Mouse (Mus musculus) T-helper 17 cell (primary cell): ENCODE measurements around the gene Dhx16.

Source experiments
- in situ Hi-C, 2 experiments: fragments of 300-600 bp; cut with MboI, MseI; formaldehyde crosslinking; loops; 1 replicate in 1 of 2; 2 replicates in 1 of 2; pipeline ENCODE4 v1.15.1; 2025; ENCODE audit warnings: high pct_unique_total_duplicates in 2 of 2

Gene Dhx16

DNA sequence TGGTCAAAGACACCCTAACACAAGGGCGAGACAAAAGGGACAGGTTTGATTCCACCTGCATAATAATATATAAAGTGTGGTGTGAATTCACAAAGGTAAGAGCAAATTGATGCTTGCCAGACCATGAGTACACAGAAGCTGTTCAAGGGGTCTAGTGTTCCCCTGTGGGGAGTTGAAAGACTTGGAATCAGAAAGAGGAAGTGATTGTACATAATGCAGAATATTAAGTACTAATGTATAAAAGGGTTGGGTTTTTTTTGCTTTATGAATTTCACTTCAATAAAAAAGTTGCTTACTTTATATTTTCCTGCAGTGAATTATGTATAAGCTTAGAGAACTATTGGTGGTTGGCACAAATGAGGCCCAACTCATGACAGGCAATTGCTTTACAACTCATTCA lies 20.2 kb upstream of the Dhx16 start:
- in situ Hi-C loops = loop anchor here in 1 of 2 experiments (10.0 kb wide), 1 partner anchor 805 kb away; the partner anchor contains the start of gene Ddah2

DNA sequence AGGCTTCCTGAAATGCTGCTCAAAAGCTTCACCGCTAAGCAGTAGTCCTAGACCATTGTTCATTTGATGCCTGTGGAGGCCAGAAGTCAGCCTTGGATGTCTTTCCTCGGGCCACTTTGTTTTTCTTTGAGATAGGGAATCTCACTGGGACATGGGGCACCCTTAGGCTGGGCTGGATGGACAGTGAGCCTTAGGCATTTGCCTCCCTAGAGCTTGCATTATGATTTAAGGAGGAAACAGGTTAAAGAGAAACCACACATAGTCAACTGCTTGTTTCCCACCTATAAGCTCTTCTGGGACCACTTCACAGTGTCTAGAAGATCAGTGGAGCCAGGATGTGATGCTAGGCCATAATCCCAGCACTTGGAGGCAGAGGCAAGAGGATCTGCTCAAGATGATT lies 19.8 kb upstream of the Dhx16 start:
- in situ Hi-C loops = loop anchor here in 1 of 2 experiments (10.0 kb wide), 1 partner anchor 805 kb away; the partner anchor contains the start of gene Ddah2

DNA sequence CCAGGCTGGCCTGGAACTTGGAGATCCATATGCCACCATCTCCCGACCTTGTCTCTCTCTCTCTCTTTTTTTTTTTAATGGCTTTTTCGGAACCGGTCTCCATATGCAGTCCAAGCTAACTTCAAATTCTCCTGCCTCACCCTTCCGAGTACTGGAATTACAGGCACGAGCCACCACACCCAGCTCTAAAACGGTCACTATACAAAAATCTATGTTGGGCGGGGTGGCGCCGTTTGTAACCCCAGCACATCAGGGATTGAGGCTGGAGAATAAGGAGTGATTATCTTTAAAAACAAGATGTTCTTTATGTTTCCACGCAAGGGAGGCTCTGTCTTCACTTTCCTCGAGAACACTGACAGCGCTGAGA lies 18.8 kb upstream of the Dhx16 start:
- in situ Hi-C loops = no loop called here

DNA sequence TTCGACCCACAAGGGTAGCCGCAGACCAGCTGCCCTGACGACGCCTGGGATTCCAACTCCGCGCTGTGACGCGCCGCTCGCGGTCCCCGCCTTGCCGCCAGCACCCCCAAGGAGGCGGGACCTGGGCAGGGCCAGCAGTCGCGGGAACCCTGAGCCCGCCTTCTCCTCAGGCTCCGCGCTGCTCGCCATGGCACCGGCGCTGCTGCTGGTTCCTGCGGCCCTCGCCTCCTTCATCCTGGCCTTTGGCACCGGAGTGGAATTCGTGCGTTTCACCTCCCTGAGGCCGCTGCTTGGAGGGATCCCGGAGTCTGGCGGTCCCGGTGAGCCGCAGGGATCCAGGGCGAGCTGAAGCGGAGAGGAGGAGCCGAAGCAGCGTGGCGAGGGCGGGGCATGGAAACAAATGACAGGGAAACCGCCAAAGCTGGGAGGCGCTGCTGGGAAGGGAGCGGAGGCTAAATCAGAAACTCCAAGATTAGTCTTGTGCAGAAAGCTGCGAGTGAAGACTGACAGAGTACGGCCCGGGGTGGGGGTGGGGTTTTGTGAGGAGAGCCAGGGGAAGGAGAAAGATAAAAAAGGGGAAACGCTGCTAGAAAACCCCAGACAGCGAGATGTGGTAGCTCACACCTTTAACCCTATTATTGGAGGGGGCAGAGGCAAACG lies 18.3 kb upstream of the Dhx16 start, which contains the start of gene Nrm:
TSS of gene Nrm (plus strand) at position 121 of the 660 bp plus-strand sequence.
- in situ Hi-C loops = no loop called here

GRCm38 (mm10) chr17:35864832-35865353 lies 14.7 kb upstream of the Dhx16 start:
- in situ Hi-C loops = loop anchor here in 1 of 2 experiments (5.0 kb wide), 1 partner anchor 38 kb away; no protein-coding TSS in a partner anchor

GRCm38 (mm10) chr17:35865481-35866280 lies 13.9 kb upstream of the Dhx16 start, which contains the start of gene Ppp1r18:
Gene Ppp1r18 (plus strand): TSS chr17:35865593.
- in situ Hi-C loops = loop anchor here in 1 of 2 experiments (5.0 kb wide), 1 partner anchor 38 kb away; no protein-coding TSS in a partner anchor

GRCm38 (mm10) chr17:35866281-35866831 lies 13.3 kb upstream of the Dhx16 start:
- in situ Hi-C loops = loop anchor here in 1 of 2 experiments (5.0 kb wide), 1 partner anchor 39 kb away; no protein-coding TSS in a partner anchor

DNA sequence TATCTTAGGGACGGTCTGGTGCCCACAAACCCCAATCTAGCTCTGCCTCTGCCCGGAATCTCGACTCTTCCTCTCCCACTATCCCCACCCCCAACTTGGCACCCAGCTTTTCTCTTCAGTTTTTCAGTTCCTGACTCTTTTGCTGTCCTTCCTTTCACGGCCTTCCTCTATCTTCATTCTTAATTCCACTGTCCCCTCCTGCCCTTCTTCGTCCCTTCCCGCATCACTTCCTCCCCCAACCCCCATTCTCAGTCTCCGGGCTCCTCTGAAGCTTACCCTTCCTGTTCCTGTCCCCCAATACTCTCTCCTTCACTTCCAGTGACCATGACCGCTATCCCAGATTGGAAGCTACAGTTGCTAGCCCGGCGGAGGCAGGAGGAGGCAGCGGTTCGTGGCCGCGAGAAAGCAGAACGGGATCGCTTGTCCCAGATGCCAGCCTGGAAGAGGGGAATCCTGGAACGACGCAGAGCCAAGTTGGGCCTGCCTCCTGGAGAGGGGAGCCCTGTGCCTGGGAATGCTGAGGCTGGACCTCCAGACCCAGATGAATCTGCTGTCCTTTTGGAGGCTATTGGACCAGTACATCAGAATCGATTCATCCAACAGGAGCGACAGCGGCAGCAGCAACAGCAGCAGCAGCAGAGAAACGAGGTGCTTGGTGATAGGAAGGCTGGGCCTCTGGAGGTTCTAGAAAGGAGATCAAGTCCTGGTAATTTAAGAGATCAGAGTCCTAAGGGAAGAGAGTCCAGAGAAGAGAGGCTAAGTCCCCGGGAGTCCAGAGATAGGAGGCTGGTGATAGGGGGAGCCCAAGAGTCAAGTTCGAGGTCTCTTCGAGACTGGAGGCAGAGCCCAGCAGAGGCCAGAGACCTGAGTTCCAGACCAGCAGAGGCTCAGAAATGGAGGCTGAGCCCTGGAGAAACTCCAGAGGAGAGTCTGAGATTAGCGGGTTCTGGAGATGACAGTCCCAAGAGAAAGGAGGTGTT lies 12.4 kb upstream of the Dhx16 start:
- in situ Hi-C loops = loop anchor here in 1 of 2 experiments (5.0 kb wide), 1 partner anchor 40 kb away; no protein-coding TSS in a partner anchor

- in situ Hi-C loops = loop anchor here in 1 of 2 experiments (5.0 kb wide), 1 partner anchor 41 kb away; no protein-coding TSS in a partner anchor
Observed at GRCm38 (mm10) chr17:35868165-35868820, 11.3 kb upstream of the Dhx16 start.

DNA sequence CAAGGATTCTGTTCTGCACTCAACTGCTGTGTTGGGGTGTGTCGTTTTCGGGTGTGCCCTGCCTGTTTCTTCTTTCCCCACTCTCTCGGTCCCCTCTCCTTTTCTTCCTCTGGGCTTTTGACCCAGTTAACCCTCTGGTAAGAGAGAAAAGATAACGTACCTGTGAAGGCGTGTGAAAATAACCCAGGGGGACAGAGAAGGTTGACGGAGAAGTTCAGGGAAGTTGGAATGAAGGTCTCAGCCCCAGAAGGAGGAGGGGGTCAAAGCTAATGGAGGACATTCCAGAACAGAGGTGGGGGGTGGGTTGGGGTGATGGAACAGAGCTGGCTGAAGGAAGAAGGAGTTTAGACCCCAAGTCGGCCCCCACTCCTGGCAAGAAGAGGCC lies 10.7 kb upstream of the Dhx16 start:
- in situ Hi-C loops = loop anchor here in 1 of 2 experiments (5.0 kb wide), 1 partner anchor 42 kb away; no protein-coding TSS in a partner anchor

DNA sequence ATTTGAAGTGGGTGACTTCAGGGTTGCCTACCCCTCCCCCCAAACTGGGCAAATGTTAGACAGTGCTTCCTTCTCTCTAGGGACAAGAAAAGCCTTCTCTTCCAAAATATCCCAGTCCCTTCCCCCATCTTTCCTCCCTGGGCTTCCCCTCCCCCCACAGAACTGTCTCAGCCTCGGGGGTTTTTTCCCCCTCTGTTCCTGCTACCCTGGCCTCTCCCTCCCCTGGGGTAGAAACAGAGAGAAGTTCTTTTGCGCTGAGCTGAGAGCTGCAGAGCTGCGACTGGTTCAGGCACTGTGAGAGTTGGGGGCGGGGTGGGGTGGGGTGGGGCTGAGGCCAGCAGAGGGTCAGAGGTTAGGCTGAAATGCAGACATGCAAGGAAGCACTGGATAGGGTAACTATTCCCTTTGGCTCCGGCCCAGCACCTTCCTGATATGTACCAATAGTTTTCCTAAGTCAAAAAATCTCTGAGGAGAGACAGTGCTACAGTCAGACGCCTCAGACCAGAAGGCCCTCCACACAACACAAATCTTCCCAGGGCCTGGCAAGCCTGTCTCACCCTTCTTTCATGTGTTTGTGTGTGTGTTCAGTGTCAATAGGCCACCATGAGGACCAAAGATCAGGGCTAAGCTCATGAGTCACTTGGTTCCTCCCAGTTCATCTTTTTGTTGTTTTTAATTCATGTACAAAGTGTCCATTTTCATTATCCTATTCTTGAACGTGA lies 10.1 kb upstream of the Dhx16 start:
- in situ Hi-C loops = loop anchor here (5.0 kb wide), 3 partner anchors 32 to 42 kb away; partner anchors contain the start of gene Tubb5 (in 1 of the 2)

GRCm38 (mm10) chr17:35870151-35870883 lies 9.3 kb upstream of the Dhx16 start:
- in situ Hi-C loops = loop anchor here (5.0 kb wide), 2 partner anchors 33 to 37 kb away; partner anchors contain the start of gene Tubb5 (in 1 of the 2)

DNA sequence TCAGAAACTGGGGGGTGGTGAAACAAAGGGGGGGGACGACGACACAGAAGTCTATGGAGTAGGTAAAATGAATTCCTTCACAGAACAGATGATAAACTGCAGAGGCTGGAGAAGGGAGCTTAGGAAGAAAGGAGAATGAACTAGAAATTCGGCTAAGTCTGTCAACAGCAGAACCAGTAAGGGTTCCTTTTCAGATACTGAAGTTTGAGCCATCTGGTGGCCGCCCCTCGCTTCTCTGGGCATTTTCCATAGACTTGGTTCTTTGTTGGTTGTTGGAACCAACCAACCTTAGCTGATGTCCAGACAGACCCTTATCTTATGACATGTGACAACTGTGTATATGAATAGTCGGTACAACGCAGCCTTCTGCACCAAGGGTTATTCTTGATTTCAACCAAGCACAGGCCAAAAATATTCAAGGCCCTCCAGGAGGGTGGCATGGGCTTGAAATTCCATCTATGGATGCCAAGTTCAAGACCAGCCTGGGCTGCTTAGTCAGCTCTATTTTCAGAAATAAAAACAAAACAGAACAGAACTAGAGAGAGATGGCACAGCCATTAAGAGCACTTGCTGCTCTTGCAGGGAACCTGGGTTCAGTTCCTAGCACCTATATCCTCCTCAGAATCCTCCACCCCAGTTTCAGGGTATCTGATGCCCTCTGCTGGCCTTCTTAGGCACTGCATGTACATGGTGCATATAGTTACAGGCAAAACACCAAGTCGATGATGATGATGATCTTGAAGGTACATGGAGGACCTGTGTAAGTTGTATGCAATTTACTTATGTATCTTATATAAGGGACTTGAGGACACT lies 8.5 kb upstream of the Dhx16 start:
- in situ Hi-C loops = loop anchor here (5.0 kb wide), 2 partner anchors 34 to 36 kb away; partner anchors contain the start of gene Tubb5 (in 1 of the 2)

DNA sequence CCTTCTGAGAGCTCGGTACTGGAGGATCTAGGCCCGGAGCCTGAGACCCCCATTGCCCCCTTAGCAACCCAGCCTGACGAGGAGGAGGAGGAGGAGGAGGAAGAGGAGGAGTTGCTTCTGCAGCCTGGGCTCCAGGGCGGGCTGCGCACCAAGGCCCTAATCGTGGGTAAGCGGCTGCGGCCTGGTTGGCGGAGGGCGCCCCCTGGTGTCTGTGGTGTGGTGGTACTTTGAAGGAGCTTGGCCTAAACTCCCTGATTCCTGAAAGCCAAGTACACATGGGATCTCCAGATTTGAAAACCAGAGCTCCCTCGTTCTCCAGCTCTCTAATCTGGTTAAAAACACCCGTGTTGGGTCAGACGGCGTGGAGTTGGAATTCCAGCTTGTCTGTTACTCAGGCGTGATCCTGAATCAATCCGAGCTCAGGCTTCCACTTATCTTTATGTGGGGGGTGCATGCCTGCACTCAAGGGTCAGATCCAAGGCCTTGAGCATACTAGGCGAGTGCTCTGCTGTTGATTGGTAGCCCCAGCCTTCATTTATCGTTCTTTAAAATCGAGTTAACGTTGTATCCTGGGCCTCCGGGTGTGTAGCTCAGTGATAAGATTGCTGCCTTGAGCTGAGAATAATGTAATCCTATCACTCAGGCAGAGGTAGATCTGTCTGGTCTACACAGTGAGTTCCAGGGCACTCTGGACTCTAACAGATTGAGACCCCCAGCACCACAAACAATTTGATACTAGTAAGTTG lies 5.7 kb upstream of the Dhx16 start:
- in situ Hi-C loops = loop anchor here (5.0 kb wide), 2 partner anchors 33 to 37 kb away; partner anchors contain the start of gene Tubb5 (in 1 of the 2)

DNA sequence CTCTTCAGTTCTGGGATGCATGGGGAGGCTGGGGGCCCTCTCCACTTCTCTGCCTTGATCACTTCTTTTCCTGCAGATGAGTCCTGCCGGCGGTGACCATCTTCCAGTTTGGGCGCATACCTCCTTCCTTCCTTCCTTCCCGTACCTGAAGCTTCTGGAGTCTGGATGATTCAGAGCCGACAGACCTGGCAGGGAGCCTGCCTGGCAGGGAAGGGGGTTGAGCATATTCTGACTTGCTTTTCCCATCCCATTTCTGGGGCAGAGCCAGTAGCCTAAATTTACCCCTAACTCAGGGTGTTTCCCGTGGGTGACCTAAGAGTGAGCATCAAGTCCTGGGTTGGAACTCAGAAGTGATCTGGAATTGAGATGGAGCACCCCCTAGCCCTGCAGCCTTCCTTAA lies 4.9 kb upstream of the Dhx16 start:
- in situ Hi-C loops = loop anchor here (5.0 kb wide), 2 partner anchors 33 to 37 kb away; partner anchors contain the start of gene Tubb5 (in 1 of the 2)

- in situ Hi-C loops = no loop called here
Observed at GRCm38 (mm10) chr17:35882924-35883323, 3.3 kb downstream of the Dhx16 start.
